Comparison of ENCODE assay signal across 28 mouse cellular contexts in the genomic region with DNA sequence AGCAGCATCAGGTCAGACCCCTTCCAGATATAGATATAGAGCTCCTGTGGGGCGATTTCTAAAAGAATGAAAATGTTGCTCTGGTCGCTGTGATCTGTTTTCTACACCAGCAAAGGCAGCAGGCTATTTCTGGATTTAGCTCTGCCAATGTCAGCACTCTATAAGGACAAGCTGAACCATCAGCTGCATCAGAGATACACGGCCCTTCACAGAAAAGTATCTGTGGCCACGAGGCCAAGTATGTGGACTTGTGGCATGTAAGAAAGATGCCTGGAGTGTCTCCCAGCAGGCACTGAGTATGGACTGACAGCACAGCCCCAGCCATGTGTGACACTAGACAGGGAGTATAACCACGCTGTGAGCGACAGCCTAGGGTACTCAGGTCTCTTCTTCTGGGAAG. TPM values are rescaled to one million over a fixed set of nuclear protein-coding genes. Genes with fewer than 3 reads are reported as not detected.
A peak's percentile ranks its signal among the peaks of the same experiment; 100 is the strongest.
DNase-seq lines count a peak whose midpoint lies in the region; ATAC-seq lines count a peak whose summit lies in the region.
"Had no signal": no experiment of that assay in that cellular context is flagged by ENCODE, and none has a peak within 500 bp of the region (broad histone marks: within the 10 kb centered on the region; RNA-seq: fewer than 3 reads in every experiment).

No protein-coding gene starts in this region.

- H3K27ac ChIP-seq in heart, embryonic 11.5 days (ENCODE audit: low read depth, low read length), result peak overlapping the region; percentile 95
- H3K27ac ChIP-seq in heart, embryonic 13.5 days (replicated peaks), result peak overlapping the region; percentile 98
- H3K27ac ChIP-seq: hindbrain, embryonic 13.5 days; kidney, embryonic 15.5 days; limb, embryonic 10.5 days; neural tube, embryonic 15.5 days had no signal

- peaks cover 24% of the 10 kb centered on the region for H3K36me3 ChIP-seq in heart, embryonic 11.5 days (ENCODE audit: control insufficient read depth, insufficient read depth, low read length)
- H3K36me3 ChIP-seq in heart, embryonic 13.5 days, result peaks cover 81% of the 10 kb centered on the region

- peak; percentile 61 for ATAC-seq in heart, embryonic 11.5 days (replicated peaks; ENCODE audit: insufficient number of reproducible peaks, low FRiP score, low TSS enrichment)
- ATAC-seq in heart, embryonic 13.5 days (ENCODE audit: extremely low read depth, insufficient number of reproducible peaks, low FRiP score, low TSS enrichment), result peak; percentile 44; the same call in 1 of the 2 replicates
- ATAC-seq: CD4-positive, CD25-positive, alpha-beta regulatory T cell, adult 4 months; forebrain, embryonic 14.5 days; liver, postnatal 0 days; lung, postnatal 0 days had no signal

- no peaks in the 10 kb centered on the region for H3K9me3 ChIP-seq in heart, embryonic 11.5 days (replicated peaks; ENCODE audit: control insufficient read depth, low read length)
- H3K9me3 ChIP-seq in heart, embryonic 13.5 days, result no peaks in the 10 kb centered on the region
- H3K9me3 ChIP-seq: hindbrain, embryonic 13.5 days; kidney, embryonic 15.5 days; limb, embryonic 10.5 days; neural tube, embryonic 15.5 days had no signal

- no peaks in the 10 kb centered on the region for H3K27me3 ChIP-seq in heart, embryonic 11.5 days (ENCODE audit: control insufficient read depth, insufficient read depth, low read length)
- no peaks in the 10 kb centered on the region for H3K27me3 ChIP-seq in heart, embryonic 13.5 days (replicated peaks)
- H3K27me3 ChIP-seq: hindbrain, embryonic 13.5 days; kidney, embryonic 15.5 days; neural tube, embryonic 15.5 days had no signal

- no peak overlapping the region for H3K4me3 ChIP-seq in heart, embryonic 11.5 days (ENCODE audit: low read depth, low read length)
- H3K4me3 ChIP-seq in heart, embryonic 13.5 days, result no peak overlapping the region
- H3K4me3 ChIP-seq: hindbrain, embryonic 13.5 days; kidney, embryonic 15.5 days; limb, embryonic 10.5 days; neural tube, embryonic 15.5 days had no signal

- intact Hi-C loops in gastrocnemius, postnatal 14 days (cut with DNase I; ENCODE audit: low total_unique reads), result no loop called here
- intact Hi-C loops in heart, postnatal 36 days (cut with DNase I), result no loop called here

- H3K4me1 ChIP-seq in heart, embryonic 11.5 days (ENCODE audit: control insufficient read depth, insufficient read depth, low read length), result peaks cover 18% of the 10 kb centered on the region
- H3K4me1 ChIP-seq in heart, embryonic 13.5 days, result peaks cover 68% of the 10 kb centered on the region
- H3K4me1 ChIP-seq: hindbrain, embryonic 13.5 days; kidney, embryonic 15.5 days; limb, embryonic 10.5 days; neural tube, embryonic 15.5 days had no signal

- peak; percentile 53 to 66 for DNase-seq in gastrocnemius, adult 8-10 months (ENCODE audit: low spot score in 2 of 2)
- DNase-seq in gastrocnemius, postnatal 14 days, result no peak
- no peak for DNase-seq in heart, postnatal 36 days
- peak; percentile 93 for DNase-seq in skeletal muscle tissue, adult 2 months (ENCODE audit: low read depth, low spot score)
- no peak for DNase-seq in cerebellum, postnatal 36 days
- DNase-seq: cerebellum, adult 8-10 months; kidney, adult 11 months; kidney, postnatal 4 days; liver, postnatal 0 days; right cerebral cortex, adult 18-20 months; thymus, adult 18-20 months; thymus, postnatal 4 days had no signal

- 0 out of 2 replicates have a peak overlapping the region, but pooled peaks have one; percentile 24 for H3K4me2 ChIP-seq in heart, embryonic 11.5 days
- 0 out of 2 replicates have a peak overlapping the region, but pooled peaks have one; percentile 3 for H3K4me2 ChIP-seq in heart, embryonic 13.5 days
- H3K4me2 ChIP-seq: hindbrain, embryonic 13.5 days; kidney, embryonic 15.5 days; midbrain, embryonic 11.5 days; neural tube, embryonic 15.5 days had no signal

- WGBS in heart, embryonic 11.5 days (ENCODE audit: insufficient replicate concordance), result 61% methylated on average over 6 of the region's 6 CpGs
- WGBS in heart, embryonic 13.5 days, result 57% methylated on average over 6 of the region's 6 CpGs

- peak overlapping the region; percentile 46; the same call in 1 of the 2 replicates for H3K9ac ChIP-seq in heart, embryonic 11.5 days (ENCODE audit: low read depth, low read length)
- no peak overlapping the region for H3K9ac ChIP-seq in heart, embryonic 13.5 days
- H3K9ac ChIP-seq: hindbrain, embryonic 13.5 days; kidney, embryonic 15.5 days; liver, postnatal 0 days; neural tube, embryonic 15.5 days had no signal

RNA-seq across cellular contexts. Expression of gene Faap100, which starts 8.1 kb away (rescaled TPM):
- total RNA-seq in gastrocnemius, adult 8-10 months (2022), result 10 to 100 TPM; 11.5 to 13.5 (median 13.3) TPM
- total RNA-seq in gastrocnemius, postnatal 14 days (2021), result 10 to 100 TPM; 11.2 to 16.0 TPM
- 24.2 and 29.6 TPM in 2 replicates for polyA plus RNA-seq in heart, embryonic 11.5 days (2014; fragmentation: Nextera tagmentation; extraction: Ambion mirVana)
- 10 to 100 TPM; 13.8 to 15.4 TPM for total RNA-seq in heart, postnatal 36 days (2021)
- 29.1 and 33.5 TPM in 2 replicates for polyA plus RNA-seq in heart, embryonic 13.5 days (2015; fragmentation: Nextera tagmentation; extraction: Ambion mirVana)

RNA-seq across cellular contexts. Expression of gene Fscn2, which starts 25.3 kb away (rescaled TPM):
- under 1 TPM in 3 of 4 experiments, not detected in 1; 0.21 to 0.54 (median 0.29) TPM for total RNA-seq in gastrocnemius, adult 8-10 months (2022)
- under 1 TPM; 0.16 to 0.39 TPM for total RNA-seq in gastrocnemius, postnatal 14 days (2021)
- 0.57 TPM in 1 of 2 replicates, not detected in the other for polyA plus RNA-seq in heart, embryonic 11.5 days (2014; fragmentation: Nextera tagmentation; extraction: Ambion mirVana)
- not detected for total RNA-seq in heart, postnatal 36 days (2021)
- 0.31 and 0.50 TPM in 2 replicates for polyA plus RNA-seq in heart, embryonic 13.5 days (2015; fragmentation: Nextera tagmentation; extraction: Ambion mirVana)
- total RNA-seq: granulocyte monocyte progenitor cell, adult 5-6 weeks; layer of hippocampus, postnatal 10 days; liver, adult 2 months had no signal
- polyA plus RNA-seq: liver, adult 2 months; liver, postnatal 0 days; small intestine, adult 2 months had no signal

RNA-seq across cellular contexts. Expression of gene Actg1, which starts 38.3 kb away (rescaled TPM):
- 100 to 1,000 TPM; 131 to 185 (median 162) TPM for total RNA-seq in gastrocnemius, adult 8-10 months (2022)
- total RNA-seq in gastrocnemius, postnatal 14 days (2021), result 100 to 1,000 TPM; 308 to 391 TPM
- polyA plus RNA-seq in heart, embryonic 11.5 days (2014; fragmentation: Nextera tagmentation; extraction: Ambion mirVana), result 1,448 and 1,508 TPM in 2 replicates
- total RNA-seq in heart, postnatal 36 days (2021), result 100 to 1,000 TPM; 218 to 338 TPM
- 1,234 and 1,290 TPM in 2 replicates for polyA plus RNA-seq in heart, embryonic 13.5 days (2015; fragmentation: Nextera tagmentation; extraction: Ambion mirVana)

RNA-seq across cellular contexts. Expression of gene Nploc4, which starts 50.9 kb away (rescaled TPM):
- total RNA-seq in gastrocnemius, adult 8-10 months (2022), result 10 to 100 TPM; 87.7 to 97.5 (median 90.6) TPM
- total RNA-seq in gastrocnemius, postnatal 14 days (2021), result 10 to 100 TPM; 55.1 to 61.7 TPM
- 31.0 and 36.7 TPM in 2 replicates for polyA plus RNA-seq in heart, embryonic 11.5 days (2014; fragmentation: Nextera tagmentation; extraction: Ambion mirVana)
- 10 to 100 TPM; 60.4 to 62.2 TPM for total RNA-seq in heart, postnatal 36 days (2021)
- 28.2 and 28.3 TPM in 2 replicates for polyA plus RNA-seq in heart, embryonic 13.5 days (2015; fragmentation: Nextera tagmentation; extraction: Ambion mirVana)

RNA-seq across cellular contexts. Expression of gene Tspan10, which starts 55.8 kb away (rescaled TPM):
- 1 to 10 TPM in 1 of 4 experiments, not detected in 3; 1.2 TPM for total RNA-seq in gastrocnemius, adult 8-10 months (2022)
- not detected for total RNA-seq in gastrocnemius, postnatal 14 days (2021)
- polyA plus RNA-seq in heart, embryonic 11.5 days (2014; fragmentation: Nextera tagmentation; extraction: Ambion mirVana), result not detected in 2 replicates
- total RNA-seq in heart, postnatal 36 days (2021), result 1 to 10 TPM in 1 of 2 experiments, under 1 TPM in 1; 0.35 to 1.2 TPM
- polyA plus RNA-seq in heart, embryonic 13.5 days (2015; fragmentation: Nextera tagmentation; extraction: Ambion mirVana), result not detected in 2 replicates
- total RNA-seq: granulocyte monocyte progenitor cell, adult 5-6 weeks; liver, adult 2 months had no signal
- polyA plus RNA-seq: CD4-positive, CD25-positive, alpha-beta regulatory T cell, adult 4 months; forebrain, embryonic 14.5 days; hindbrain, embryonic 13.5 days; kidney, embryonic 15.5 days; limb, embryonic 10.5 days; liver, postnatal 0 days; lung, postnatal 0 days; midbrain, embryonic 11.5 days; midbrain, postnatal 0 days; neural tube, embryonic 15.5 days; stomach, embryonic 16.5 days had no signal

Comparison
In these comparisons a context has a peak if more than half of its experiments do, and no peak if none do; other contexts are left out.
1. DNase-seq: peak in gastrocnemius, adult 8-10 months (2 of 2) and skeletal muscle tissue, adult 2 months (single experiment); none in gastrocnemius, postnatal 14 days (single experiment), heart, postnatal 36 days (0 of 2) and cerebellum, postnatal 36 days (0 of 2).